9 mouse cellular contexts compared by ENCODE assay signal in genomic region chr5:32747650-32748375, GRCm38 (mm10). TPM values are rescaled to one million over a fixed set of nuclear protein-coding genes. Genes with fewer than 3 reads are reported as not detected.
DNase-seq lines count a peak whose midpoint lies in the region; ATAC-seq and TF ChIP-seq lines count a peak whose summit lies in the region.
"Had no signal": no experiment of that assay in that cellular context is flagged by ENCODE, and none has a peak within 500 bp of the region (broad histone marks: within the 10 kb centered on the region; RNA-seq: fewer than 3 reads in every experiment).

No protein-coding gene starts in this region.

- DNase-seq in left cerebral cortex, adult 2 months (ENCODE audit: extremely low spot score in 1 of 2, low spot score in 2 of 2) = peak; percentile 39 to 62
- DNase-seq in left cerebral cortex, adult 8-10 months (ENCODE audit: low spot score in 2 of 2) = no peak
- DNase-seq in embryo, embryonic 10 days (ENCODE audit: low spot score) = peak; percentile 78
- peak; percentile 71 for DNase-seq in heart, adult 8-10 months (ENCODE audit: low spot score)
- peak; percentile 70 for DNase-seq in layer of hippocampus, adult 11-12 months (ENCODE audit: low spot score)
- peak; percentile 71 for DNase-seq in lung, postnatal 25 days (ENCODE audit: low spot score)

- WGBS in small intestine, adult 2 months = 48% methylated on average over 6 of the region's 6 CpGs

- TF ChIP-seq CTCF in left cerebral cortex, adult 2 months (IDR thresholded peaks at IDR 0.05) = peak; percentile 93
- TF ChIP-seq CTCF in small intestine, adult 2 months (IDR thresholded peaks at IDR 0.05; ENCODE audit: extremely low read depth, insufficient read length, insufficient replicate concordance, low read depth, low read length) = peak; percentile 88; the same call in 1 of the 2 replicates

- TF ChIP-seq POLR2A in small intestine, adult 2 months (IDR thresholded peaks at IDR 0.05; ENCODE audit: low read depth, low read length) = no peak

- peak; percentile 68 for ATAC-seq in activated CD4-positive, CD25-positive, alpha-beta regulatory T cell, adult 4 months

- H3K27me3 ChIP-seq in small intestine, adult 2 months (ENCODE audit: control insufficient read depth, insufficient read depth, low read length) = no peaks in the 10 kb centered on the region
- H3K27me3 ChIP-seq: neural tube, embryonic 13.5 days had no signal

- H3K4me3 ChIP-seq in left cerebral cortex, adult 2 months = no peak overlapping the region
- no peak overlapping the region for H3K4me3 ChIP-seq in small intestine, adult 2 months (ENCODE audit: low read depth, low read length)
- H3K4me3 ChIP-seq: neural tube, embryonic 13.5 days had no signal

- peaks cover 30% of the 10 kb centered on the region for H3K4me1 ChIP-seq in small intestine, adult 2 months (ENCODE audit: control insufficient read depth, insufficient read depth, insufficient read length, low read length)

- peak overlapping the region; percentile 36; the same call in 1 of the 2 replicates for H3K27ac ChIP-seq in left cerebral cortex, adult 2 months
- peak overlapping the region; percentile 93; the same call in 1 of the 2 replicates for H3K27ac ChIP-seq in small intestine, adult 2 months (ENCODE audit: insufficient read depth, low read depth, low read length)
- H3K27ac ChIP-seq: neural tube, embryonic 13.5 days had no signal

- intact Hi-C loops in left cerebral cortex, adult 2 months (cut with DNase I) = loop anchor here (10.0 kb wide), 1 partner anchor 287 kb away; no protein-coding TSS in a partner anchor

- no peaks in the 10 kb centered on the region for H3K36me3 ChIP-seq in small intestine, adult 2 months (ENCODE audit: control insufficient read depth, insufficient read depth, low read length)
- H3K36me3 ChIP-seq: neural tube, embryonic 13.5 days had no signal

RNA-seq across cellular contexts. Expression of gene Pisd, which starts 37.6 kb away (rescaled TPM):
- 10 to 100 TPM; 63.6 to 64.3 TPM for total RNA-seq in left cerebral cortex, adult 2 months (2021)
- total RNA-seq in left cerebral cortex, adult 8-10 months (2022) = 10 to 100 TPM; 55.4 to 61.4 (median 58.9) TPM
- polyA plus RNA-seq in activated CD4-positive, CD25-positive, alpha-beta regulatory T cell, adult 4 months (2017; shearing (Covaris generic)) = 10 to 100 TPM; 61.6 to 72.1 TPM
- 10 to 100 TPM; 28.9 to 38.1 (median 32.7) TPM for total RNA-seq in heart, adult 8-10 months (2022)
- polyA plus RNA-seq in small intestine, adult 2 months (2012; rRNA removed) = 62.1 and 222 TPM in 2 replicates

Comparison
In these comparisons a context has a peak if more than half of its experiments do, and no peak if none do; other contexts are left out.
1. DNase-seq: peak in left cerebral cortex, adult 2 months (2 of 2), embryo, embryonic 10 days (single experiment), heart, adult 8-10 months (single experiment), layer of hippocampus, adult 11-12 months (single experiment) and lung, postnatal 25 days (single experiment); none in left cerebral cortex, adult 8-10 months (0 of 2).